Mouse (Mus musculus): ENCODE measurements around the gene Dpm2. TPM values are rescaled to one million over a fixed set of nuclear protein-coding genes. Genes with fewer than 3 reads are reported as not detected.

Dpm2 gene
- total RNA-seq, 2 experiments from 2014 or later = 32.5 to 34.4 TPM

- DNase-seq = no peak
These were observed 23.3 kb upstream of the Dpm2 start for GRCm38 (mm10) chr2:32547380-32547779.

GRCm38 (mm10) chr2:32547964-32548739, 22.5 kb upstream of the Dpm2 start:
- peak; percentile 69 for DNase-seq

GRCm38 (mm10) chr2:32549171-32549570, 21.5 kb upstream of the Dpm2 start:
- no peak for DNase-seq

- peak; percentile 78 for DNase-seq
These were observed 20.9 kb upstream of the Dpm2 start for GRCm38 (mm10) chr2:32549764-32550163.

DNA sequence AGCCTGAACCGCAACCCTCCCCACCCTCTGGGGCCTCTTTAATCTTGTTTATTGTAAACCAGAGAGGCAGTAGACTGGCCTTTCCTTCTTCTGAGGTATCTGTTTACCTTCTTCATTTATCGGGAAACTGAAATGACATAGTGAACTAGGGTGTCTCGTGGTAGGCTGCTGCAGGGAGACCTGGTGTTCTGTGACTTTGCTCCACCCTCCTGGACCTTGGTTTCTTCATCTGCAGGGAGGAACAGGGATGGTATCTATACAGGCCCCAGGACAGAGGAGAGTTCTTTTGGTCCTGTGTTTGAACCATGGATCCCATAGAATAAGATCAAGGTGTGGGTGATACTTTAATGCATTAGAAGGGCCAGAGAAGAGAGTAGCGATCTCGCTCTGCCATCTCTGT, 19.4 kb upstream of the Dpm2 start:
- DNase-seq = no peak

- no peak for DNase-seq
These were observed 17.0 kb upstream of the Dpm2 start for GRCm38 (mm10) chr2:32553592-32554148.

- no peak for DNase-seq
These were observed 15.2 kb upstream of the Dpm2 start for GRCm38 (mm10) chr2:32555484-32555883.

DNA sequence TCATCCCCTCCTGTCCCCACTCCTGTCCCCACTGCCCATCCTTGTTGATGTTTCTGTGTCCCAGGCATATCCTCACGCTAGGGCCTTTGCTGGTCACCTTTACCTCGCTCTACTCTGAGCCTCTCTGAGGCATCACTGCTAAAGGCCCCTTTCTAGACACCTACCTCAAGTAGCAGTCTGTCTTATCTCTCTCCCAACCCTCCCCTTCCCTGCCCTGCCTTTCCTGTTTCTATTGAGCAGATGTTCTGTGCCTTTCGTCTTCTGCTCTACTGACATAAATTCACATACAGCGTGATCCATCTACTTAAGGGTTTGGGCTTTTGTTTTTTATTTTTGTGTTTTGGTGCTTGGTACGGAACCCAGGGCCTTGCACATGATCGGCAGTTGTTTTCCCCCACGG, 14.6 kb upstream of the Dpm2 start:
- no peak for DNase-seq

DNA sequence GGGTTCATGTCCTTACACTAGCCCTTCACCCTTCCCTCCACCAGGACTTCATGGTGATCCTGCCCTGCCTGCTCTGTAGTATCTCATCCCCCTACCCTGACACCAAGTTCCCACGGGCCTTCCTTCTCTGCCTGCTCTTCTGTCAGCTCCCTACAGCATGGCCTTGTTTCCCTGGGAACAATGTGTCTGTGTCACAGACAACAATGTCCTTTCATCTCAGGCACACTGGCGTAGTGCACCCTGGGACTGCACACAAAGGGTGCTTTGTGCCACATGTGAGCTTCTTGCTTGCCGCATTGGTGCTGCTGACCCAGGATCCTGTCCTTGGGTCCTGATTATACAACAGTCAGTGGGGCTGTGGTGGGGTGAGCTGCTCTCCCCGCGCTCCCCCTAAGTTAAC, 11.1 kb upstream of the Dpm2 start:
- DNase-seq = no peak

- DNase-seq = peak; percentile 83
These were observed 4.1 kb upstream of the Dpm2 start for GRCm38 (mm10) chr2:32566536-32567063.

GRCm38 (mm10) chr2:32568149-32568548, 2.5 kb upstream of the Dpm2 start:
- DNase-seq = peak; percentile 65

DNA sequence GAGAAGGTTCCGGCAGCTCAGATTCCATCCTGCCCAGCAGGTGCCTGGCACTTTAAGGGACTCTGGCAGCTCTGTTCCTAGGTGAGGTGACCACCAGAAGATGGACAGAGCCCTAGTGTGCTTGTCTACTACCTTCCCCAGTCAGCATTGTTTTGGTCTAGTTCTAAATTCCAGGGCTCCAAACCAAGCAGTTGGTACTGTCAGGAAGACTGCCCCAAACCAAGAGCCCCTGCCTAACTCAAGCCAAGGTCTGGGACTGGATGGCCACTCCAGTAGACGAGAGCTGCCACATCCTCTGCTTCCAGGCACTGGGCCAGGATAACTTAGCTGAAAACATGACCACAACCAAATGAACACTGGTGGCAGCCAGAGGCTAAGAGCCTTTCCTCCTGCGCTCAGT, 1.7 kb upstream of the Dpm2 start:
- DNase-seq = no peak

GRCm38 (mm10) chr2:32572196-32572595, 1.5 kb downstream of the Dpm2 start:
- no peak for DNase-seq

DNA sequence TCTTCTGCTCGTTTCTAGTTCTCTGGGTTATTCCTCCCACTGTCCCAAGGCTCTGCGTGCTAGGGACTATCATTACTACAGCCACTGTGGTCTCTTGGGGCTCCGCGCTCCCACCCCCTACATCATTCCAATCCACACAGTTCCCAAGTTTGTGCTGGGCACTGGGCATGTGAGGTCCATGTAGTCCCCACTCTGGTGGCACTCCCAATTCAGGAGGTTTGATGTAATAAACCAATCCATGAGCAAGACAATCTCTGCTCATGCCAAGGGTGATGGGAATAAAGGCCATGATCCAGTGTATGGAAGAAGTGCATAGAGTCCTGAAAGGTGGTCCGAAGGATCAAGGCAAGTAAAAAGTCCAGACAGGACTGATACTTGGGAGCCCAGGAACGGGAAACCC, 3.8 kb downstream of the Dpm2 start, which contains the start of gene Pip5kl1:
Gene Pip5kl1, plus strand, starts transcription at position 301 of the 400 bp plus-strand sequence.
- no peak for DNase-seq

GRCm38 (mm10) chr2:32574901-32575585, 4.4 kb downstream of the Dpm2 start:
- peak; percentile 66 for DNase-seq

GRCm38 (mm10) chr2:32575586-32576160, 5.0 kb downstream of the Dpm2 start, which contains the start of gene 9430097D07Rik:
TSS of gene 9430097D07Rik (minus strand) at chr2:32575684.
- DNase-seq = no peak

- DNase-seq = no peak
These were observed 5.9 kb downstream of the Dpm2 start for GRCm38 (mm10) chr2:32576532-32576931.

- DNase-seq = peak; percentile 41
These were observed 7.7 kb downstream of the Dpm2 start for GRCm38 (mm10) chr2:32578146-32579046.

- peak; percentile 56 for DNase-seq
These were observed 10.9 kb downstream of the Dpm2 start for GRCm38 (mm10) chr2:32581450-32582095.

DNA sequence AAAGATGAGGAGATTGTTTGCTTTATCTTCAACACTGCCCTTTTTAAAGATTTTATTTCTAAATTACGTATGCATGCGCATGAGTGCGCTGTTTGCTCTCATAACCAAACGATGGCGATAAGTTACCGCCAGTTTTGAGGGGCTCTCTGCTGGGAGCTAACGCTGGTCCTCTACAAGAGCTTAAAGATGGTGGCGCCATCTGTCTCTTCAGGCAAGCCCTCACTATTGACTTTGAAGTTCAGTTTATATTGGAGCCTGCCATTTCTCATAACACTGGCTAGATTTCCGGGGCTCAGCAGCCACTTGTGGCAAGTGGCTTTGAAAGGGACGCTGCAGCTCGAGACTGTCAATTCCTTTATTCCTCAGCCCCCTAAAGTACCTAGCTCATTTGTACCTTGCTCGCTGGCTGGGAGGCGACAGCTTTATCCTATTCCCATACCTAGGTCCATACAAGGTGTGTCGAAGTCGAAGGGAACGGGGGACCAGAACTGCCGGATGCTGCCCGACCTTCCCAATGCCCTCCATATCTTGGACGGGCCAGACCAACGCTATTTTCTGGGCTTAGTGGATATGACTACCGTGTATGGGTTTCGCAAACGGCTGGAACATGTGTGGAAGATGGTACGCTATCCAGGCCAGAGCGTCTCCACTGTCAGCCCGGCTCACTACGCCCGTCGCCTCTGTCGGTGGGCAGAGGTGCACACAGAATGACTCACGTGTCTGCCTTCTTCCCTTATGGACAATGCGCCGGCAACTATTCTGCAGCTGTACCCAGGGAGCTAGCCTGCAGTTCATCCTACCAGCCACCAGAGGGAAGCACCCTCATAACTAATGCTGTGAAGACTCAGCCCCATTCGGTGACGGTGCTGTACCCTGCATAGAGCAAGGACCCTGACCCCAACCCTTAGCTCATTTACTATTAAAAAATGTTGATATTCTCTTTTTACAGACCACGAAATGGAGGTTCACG, 12.5 kb downstream of the Dpm2 start:
- DNase-seq = peak; percentile 87

Measured in heart, postnatal 4 days (tissue).